Mouse (Mus musculus) 3T3-L1 (cell line): ENCODE results near the gene Ankrd10.
"Not testable (repeated sequence)": the region's sequence is repeated elsewhere in the genome, so short reads cannot be mapped to it uniquely, and the experiment has no call there.

Source experiments
- DNase-seq: peaks from one replicate; pipeline ENCODE4 v3.0.0-alpha.2; 2015; ENCODE audit warnings: low read depth, low spot score

Gene Ankrd10

DNA sequence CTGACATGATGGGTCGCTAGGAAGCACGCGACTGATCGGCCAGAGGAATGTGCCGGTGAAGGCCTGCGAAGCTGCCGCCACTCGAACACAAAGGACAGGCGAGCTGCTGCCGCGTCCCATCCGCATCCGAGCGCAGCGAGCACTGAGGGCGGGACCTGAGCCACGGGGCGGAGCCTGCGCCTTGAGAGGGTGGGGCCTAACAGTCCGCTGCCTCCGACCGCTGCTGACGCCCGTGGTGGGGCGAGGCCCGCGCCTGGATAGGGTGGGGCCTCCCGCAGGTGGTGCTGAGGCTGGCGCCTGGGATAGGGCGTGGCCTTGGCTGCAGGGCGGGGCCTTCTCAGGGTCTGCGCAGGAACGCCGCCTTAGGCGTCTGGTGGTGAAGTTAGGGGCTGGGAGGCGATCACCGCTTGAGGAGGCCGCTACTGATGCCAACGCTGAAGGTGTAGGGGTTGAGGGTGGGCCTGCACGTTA is at the start of gene Ankrd10:
TSS of gene Ankrd10 (minus strand) at position 147 of the 471 bp plus-strand sequence.
- peak; percentile 96 for DNase-seq

DNA sequence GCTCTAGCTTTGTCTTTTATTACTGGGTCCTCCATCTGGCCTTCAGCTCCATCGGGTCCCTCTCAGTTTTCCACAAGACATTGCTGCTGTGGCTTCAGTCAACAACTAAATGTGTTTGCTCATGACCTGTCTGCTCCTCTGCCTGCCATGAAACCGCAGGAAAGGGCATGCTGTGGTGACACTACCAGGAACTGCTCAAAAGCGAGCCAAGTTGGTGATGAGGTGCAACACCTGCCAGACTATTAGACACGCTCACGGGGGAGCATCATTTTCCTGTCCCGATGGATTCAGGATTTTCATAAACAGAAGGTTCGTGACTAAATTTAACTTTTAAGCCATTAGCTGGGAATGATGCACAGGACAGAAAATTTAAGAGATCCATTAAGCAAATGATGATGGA is 49.0 kb upstream of the Ankrd10 start:
- DNase-seq, result no peak

DNA sequence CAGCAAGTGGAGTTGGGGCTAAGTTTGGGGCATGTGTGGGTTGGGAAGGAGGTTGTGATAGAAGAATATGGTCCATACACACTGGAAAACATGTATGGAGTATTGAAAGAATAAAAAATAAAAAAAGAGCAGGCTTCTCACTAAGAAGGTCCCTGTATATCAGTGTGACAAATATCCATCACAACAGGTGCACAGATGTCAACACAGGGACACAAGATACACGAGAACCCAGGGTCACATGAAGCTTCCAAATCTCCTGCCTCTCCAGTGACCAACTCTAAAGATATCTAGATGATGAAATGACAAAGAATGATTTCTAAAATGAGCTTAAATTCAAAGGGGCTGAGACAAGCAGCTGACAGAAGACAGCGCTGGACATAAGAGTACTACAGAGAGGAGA is 32.8 kb upstream of the Ankrd10 start:
- DNase-seq, result no peak

DNA sequence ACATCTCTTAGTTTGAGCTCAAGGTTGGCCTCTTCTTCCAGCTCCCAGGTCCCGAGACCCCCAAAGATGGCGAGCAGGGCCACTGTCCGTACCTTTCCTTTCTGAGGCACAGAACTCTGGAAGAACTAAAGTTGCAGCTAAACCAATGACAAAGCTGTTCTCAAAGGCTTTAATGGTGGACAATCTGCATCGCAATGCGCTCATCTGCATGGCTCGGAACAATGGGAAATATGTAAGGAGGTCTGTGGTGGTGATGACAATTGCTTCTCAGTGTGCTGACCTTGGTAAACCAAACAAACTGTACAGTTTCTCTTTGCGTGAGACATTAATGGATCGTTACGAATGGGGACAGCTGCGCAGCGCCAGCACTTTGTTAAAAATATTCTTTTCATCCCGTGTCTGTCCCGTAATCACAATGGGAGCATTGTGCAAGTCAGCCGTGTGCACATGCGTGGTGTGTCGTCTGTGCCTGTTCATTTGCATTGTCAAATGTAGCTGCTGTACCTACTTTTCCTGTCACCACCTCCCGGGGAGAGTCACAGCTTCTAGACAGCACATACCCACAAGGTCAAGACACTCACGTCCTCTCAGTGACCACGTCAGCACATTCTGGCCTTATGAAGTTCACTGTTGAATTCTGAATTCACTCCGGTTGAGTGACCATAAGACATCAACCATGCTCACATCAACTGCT is 30.6 kb upstream of the Ankrd10 start:
- DNase-seq, result not testable (repeated sequence)

DNA sequence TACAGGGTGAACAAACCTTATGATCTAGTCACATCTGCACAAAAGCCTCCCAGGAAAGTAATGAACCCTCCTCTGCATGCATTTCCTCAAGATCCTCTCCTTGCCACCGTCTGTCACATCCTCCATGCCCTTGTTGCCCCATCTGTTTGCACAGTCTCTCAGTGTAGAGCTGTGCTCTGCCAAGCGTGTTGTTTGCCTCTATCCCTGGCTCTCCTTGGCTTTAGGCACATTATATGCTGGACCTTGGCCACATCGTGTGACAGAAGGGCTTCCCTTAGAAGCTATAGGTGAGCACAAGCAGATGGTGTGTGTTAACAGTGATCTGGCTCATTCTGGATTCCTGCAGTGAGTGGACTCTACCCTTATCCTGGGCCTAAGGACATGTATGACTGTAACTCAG is 26.4 kb upstream of the Ankrd10 start:
- DNase-seq, result no peak

DNA sequence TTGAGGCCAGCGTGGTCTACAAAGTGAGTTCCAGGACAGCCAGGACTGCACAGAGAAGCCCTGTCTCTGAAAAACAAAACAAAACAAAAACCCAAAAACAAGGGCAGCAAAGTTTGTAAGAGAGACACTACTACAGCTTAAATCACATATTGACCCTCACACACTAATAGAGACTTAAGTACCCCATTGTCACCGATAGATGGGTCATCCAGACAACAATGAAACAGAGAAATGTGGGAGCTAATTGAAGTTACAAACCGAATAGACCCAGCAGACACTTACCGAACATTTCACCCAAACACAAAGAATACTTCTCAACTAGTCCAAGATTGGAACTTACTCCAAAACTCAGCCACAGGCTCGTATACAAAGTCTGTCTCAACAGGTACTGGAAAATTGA is 14.5 kb upstream of the Ankrd10 start:
- DNase-seq, result no peak

DNA sequence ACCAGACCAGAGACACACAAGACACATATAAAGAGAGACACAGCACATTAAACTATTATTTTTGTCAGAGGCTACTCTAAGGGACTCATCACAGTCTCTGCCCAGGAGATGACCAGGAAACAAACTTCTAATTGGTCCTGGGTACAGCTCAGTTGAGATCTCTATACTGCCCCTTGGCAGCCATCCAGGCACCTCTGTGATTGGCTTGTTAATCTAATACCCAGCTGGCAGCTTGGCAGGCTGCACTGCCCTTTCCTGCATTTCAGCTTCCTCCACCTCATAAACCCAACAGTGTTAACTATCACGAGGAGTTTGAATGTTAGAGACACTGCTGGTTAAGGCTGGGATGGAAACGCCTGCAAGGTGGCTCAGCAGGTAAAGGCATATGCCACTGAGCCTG is 7.6 kb upstream of the Ankrd10 start:
- no peak for DNase-seq

DNA sequence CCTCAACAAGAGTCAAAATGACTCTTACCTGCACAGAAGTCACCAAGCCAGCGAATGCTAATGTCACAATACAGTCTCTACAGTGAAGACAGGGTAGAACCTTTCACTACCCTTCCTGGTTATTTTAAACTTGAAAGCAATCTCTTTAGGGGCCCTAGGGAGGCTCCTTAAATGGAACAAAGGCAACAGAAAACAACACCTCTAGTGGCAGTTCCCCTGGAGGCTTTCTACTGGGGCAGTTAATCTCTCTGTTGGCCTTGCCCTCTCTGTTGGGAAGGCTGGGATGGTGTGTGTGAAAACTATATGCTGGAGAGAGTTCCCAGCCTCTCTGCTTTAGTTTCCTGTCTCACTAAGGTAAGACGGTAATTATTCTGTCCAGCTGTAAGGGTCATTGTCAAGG is 5.0 kb upstream of the Ankrd10 start:
- no peak for DNase-seq

DNA sequence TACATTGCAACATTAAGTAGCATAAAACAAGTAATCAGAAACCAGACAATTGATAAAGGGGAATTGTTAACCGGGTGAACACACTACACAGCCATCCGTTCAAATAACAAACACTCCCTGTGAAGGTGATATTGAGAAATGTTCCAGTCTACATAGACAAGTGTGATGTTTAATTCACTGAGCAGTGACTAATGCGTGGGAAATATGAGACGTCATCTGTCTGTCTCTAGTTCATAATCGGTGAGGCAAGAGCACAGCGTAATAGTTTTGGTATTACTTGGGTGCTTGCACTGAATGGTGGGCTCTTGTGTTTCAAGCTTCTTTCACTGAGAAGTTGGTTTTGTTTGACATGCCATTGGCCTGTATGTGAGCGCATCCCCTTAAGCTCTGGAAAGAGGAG is 2.0 kb upstream of the Ankrd10 start:
- DNase-seq, result peak; percentile 50

DNA sequence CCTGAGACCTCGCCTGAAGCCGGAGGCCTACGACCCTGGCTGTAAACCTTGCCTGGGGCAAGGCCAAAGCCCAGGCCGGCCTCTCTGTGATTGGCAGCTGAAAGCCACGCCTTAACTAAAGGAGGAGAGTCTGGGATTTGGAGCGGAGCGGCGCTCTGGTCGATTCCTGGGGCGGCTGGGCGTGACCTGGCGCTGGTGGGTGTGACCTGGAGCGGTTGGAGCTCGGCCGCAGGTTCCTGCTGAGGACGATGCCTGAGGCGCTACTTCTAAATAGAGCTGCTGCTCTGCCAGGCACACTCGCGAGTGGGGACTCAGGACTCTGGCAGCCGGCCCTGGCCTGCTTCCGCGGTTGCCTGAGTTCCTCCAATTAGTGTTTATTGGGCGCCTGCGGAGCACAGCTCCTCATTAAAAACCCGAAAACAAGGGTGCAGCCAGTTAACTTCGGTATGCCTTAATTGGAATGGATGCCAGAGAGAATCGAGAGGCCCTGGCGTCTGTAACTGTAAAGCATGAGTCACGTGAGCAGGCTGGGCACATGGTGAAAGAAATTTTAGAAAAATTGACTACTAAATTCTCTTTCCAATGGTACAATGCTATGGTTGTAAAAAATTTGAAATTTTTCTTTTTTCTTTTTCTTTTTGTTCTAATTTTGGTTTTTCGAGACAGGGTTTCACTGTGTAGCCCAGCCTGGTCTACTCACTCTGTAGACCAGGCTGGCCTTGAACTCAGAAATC is 934 bp upstream of the Ankrd10 start:
- peak; percentile 99 for DNase-seq

DNA sequence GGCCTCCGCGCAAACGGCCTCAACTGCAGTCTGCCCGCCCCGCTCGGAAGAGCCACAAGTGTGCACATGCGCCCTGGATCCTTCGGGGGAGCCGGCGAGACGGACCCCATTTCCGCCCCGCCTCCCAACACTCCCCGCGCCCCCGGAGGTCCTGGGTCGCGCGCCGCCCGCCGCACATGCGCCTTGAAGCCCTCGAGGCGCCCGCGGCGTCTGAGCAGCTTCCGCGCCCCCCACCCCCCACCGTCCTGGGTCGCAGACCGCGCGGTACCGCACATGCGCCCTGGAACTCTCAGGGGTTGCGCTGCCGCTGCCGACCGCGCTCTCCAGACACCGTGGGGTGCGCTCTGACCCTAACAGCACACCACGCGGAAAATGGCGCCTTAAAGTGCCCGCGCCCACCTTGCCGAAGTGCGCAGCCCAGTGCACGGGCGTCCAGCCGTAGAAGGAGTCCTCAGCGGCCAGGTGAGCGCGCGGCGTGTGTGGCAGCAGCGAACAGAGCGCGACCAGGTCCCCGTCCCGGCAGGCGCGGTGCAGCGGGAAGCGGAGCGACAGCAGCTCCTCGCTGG is 462 bp downstream of the Ankrd10 start:
- DNase-seq, result peak; percentile 84

DNA sequence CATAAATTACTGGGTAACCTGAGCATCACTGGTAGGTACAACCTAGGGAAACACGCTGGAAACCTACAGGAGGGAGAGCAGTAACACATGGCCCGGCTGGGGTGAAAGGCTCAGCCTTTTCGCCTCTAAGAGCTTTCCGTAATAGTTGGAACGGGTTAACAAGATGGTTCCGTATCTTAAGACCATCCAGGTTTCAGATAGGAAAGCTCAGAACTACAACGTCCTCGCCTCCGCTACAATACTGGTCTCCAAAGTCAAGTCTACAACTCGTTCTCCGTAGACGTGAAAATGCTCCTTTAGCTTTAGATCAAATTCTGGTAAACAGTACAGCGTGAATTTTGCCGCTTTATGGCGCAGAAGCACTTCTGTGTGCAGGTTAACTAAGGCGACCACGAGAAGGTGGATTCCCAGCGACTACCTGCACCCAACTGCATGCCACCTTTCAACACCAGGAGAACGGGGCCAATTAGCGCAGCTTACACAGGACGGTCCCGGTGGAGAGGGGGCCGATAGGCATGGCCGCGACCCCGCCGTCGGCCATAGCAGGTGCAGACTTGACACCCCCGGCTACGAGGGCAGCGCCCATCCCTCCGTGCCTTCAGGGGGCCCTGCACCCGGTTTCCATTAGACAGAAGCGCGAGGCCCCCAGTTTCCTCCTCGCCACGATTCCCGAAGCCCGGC is 1.1 kb downstream of the Ankrd10 start:
- DNase-seq, result peak; percentile 61

DNA sequence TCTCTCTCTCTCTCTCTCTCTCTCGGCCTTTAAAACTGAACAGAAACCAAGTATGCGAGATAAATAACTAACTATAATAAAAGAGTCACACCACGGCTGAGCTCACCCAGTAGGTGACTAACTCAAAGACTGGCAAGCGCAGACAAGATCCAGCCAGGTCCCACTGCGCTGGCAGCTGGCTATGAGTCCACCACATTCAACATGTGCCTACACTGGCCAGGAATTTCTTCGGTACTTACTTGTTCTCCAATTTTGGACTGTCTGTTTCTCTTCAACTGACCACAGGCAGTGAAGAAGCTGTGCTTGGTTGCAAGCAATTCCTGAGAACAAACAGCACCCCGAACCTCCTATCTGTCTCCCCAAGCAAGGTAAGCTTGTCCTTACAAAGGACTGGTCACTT is 2.1 kb downstream of the Ankrd10 start:
- DNase-seq, result peak; percentile 58

DNA sequence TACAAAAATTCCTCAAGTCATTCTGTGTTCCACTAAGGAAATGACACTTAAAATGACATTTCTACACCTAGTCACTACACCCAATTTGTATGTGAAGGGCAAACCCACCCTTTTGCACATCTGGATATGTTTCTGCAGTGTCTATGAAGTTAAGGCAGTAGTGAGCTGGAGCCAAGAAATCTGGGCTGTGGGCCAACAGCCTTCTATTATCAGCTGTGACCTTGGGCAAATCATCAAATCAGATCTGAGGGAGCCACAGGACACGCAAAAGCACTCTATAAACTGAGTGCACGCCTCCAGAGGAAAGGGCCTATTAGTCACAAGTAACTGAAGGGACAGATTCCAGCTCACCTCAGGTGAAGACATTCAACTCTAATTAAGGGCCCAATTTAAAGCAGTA is 3.2 kb downstream of the Ankrd10 start:
- DNase-seq, result peak; percentile 88

DNA sequence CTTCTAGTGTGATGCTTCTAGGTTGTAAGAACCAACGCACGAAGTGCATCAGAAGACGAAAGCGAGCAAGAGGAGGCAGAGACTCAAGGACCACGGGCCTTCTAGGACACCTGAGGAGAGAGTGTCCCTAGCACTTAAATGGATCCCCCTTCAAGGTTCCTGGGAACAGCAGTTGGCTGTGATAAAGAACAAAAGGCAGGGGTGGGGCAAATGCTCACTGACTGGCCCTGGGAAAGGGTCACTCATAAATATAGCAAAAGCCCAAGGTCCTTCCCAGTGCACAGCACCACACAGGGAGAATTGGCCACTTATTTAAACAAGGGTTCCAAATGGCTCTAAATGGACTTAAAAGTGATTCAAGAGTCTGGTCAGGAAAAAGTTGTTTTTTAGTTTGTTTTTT is 6.4 kb downstream of the Ankrd10 start:
- DNase-seq, result no peak

DNA sequence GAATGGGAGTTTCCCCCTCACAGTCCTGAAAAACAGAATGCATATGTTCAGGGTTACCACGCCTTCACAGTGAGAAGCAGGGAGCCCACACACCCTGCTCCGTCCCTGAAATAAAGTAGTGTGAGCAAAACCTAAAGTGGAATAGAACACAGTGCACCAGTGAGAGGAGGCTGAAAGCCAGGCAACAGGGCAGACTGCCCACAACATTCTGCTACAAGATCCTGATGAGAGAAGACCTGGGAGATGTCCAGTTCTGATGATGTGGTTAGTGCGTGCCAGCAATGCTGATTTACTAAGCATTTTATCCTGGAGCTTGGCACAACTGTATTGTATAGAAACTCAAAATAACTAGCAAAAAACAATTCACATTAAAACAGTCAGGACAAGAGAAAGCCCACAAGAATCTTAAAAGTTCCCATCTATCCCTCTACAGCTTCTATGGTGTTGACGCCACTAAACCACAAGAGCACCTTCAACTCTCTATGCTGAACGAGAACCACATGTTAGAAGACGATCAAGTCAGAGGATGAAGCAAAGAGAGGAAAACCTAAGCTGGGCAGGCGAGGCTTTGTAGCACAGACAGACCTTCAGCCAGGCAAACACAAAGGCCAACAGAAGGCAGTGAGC is 6.9 kb downstream of the Ankrd10 start:
- peak; percentile 80 for DNase-seq

DNA sequence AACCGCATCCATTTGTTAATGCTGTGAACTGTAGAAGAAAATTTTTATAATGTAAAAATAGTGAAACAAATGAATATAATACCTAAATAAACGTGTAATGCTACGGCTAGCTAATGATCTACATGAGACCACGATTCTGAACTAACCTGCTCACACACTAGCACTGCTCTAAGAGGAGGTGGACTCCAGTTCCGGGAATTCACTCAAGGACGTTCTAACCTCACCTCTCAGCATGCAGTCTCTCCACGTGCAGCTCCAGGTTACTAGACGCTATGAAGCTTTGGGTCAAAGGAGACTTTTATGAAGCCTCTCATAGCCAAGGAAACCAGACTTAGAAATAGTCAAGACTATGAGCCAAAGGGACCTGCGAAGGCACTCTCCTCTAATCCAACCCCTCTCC is 7.8 kb downstream of the Ankrd10 start:
- DNase-seq, result no peak

DNA sequence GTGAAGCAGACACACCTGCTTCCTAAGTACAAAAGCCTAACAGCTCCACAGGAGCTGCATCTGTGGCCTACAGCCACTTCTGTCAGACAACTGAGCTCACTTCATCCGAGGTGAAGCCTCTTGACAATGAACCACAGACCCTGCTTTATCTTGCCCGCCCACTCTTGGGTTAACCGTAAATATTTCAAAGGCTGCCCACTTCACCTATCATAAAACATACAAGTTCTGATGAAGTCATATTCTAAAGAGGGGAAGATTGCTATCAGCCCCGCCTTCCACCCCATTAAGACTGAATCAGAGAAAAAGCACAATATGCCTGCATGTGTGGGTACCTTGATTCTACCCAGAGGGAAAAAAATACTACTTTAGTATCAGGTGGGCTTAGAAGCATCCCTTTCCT is 10.5 kb downstream of the Ankrd10 start:
- no peak for DNase-seq

DNA sequence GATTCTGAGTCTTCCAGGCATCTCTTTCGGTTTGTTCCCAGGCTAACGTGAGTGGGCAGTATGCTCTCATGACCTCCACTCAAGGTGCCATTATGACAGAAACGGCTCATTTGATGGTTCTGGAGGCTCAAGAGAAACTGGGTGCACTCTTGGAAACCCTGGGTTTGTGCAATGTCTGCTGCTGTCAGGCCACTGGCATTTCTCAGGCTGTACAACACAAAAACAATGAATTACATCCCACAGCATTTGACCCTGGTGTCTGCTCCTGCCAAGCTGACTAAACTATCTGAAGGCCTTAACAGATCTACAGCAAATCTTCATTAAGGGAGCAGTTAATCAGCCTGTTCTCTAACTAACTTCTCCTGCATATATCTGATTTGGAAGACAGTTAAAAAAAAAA is 16.5 kb downstream of the Ankrd10 start:
- DNase-seq, result no peak

DNA sequence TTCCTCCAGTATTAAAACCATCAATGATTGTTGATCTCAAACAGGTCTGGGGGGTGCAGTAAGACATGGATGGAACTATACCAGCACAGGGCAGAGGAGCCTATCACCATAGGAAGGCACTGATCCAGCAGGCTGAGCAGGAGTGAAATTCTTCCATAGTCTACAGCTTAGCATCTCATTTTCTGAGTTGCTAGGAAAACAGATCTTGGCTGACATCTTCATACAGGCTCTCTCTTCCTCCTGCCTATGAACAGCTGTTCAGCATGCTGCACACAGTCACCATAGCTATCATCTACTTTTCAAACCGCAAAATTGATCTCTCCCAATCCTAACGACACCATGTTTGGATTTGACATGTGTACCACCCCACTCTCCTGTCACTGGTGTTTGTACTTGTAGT is 17.5 kb downstream of the Ankrd10 start:
- no peak for DNase-seq

DNA sequence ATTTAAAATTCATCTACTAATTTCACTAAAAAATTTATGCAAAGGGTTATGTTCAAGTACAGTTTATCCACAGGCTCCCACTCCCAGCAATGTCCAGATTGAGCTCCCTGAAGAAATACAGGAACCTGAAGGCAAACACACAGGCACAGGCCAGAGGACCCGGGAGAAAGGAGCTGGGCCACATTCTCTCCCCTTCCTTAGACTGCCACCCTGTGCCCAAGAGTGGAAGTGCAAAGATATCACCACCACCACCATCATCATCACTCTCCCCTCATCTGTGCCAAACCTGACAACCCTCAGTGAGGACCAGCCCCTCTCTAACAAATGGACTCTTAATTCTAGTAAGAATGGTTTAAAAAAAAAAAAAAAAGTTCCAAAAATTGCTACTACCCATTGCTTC is 19.3 kb downstream of the Ankrd10 start:
- peak; percentile 72 for DNase-seq
